Mouse (Mus musculus) kidney, adult 2 months (tissue): ENCODE results near the gene Slc7a4.

Experiments
- CTCF ChIP-seq: fragments of 200-500 bp; conservative IDR thresholded peaks from 2 replicates; pipeline ENCODE4 v1.5.1; 2011; ENCODE audit warnings: low read depth, mild to moderate bottlenecking, control low read depth, low read length, moderate library complexity, mixed read lengths; ENCODE audit not compliant: insufficient read depth, insufficient read length
- POLR2A ChIP-seq: fragments of 200-500 bp; IDR thresholded peaks from one replicate; pipeline ENCODE4 v1.6.1; 2011; ENCODE audit warnings: low read depth, low read length, control low read depth

GRCm38 (mm10) chr16:17583064-17583463 lies at the start of gene Slc7a4:
- TF ChIP-seq POLR2A = no peak
- TF ChIP-seq CTCF = peak; percentile 71
